9 mouse cellular contexts compared by ENCODE assay signal in the genomic region with DNA sequence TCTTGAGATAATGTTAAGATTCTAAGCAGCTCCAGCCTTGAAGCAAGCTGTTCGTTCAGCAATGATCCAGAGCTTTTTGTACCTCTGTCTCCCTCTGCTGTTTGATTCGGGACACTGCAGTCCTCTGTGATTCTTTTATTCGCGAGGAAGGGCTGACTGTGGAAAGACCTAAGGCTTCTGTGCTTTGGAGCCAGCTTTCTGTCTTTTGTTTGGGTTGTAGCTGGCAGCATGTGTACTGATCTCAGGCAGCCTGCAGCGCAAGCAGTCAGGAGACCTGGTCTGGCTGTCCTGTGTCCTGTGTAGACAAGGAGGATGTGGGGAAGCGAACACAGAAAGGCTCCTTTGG. TPM values are rescaled to one million over a fixed set of nuclear protein-coding genes. Genes with fewer than 3 reads are reported as not detected.
DNase-seq lines count a peak whose midpoint lies in the region; ATAC-seq and TF ChIP-seq lines count a peak whose summit lies in the region.
"Had no signal": no experiment of that assay in that cellular context is flagged by ENCODE, and none has a peak within 500 bp of the region (broad histone marks: within the 10 kb centered on the region; RNA-seq: fewer than 3 reads in every experiment).

No protein-coding gene starts in this region.

- no peak overlapping the region for H3K27ac ChIP-seq in forebrain, embryonic 12.5 days
- no peak overlapping the region for H3K27ac ChIP-seq in heart, postnatal 0 days (ENCODE audit: low read depth)
- H3K27ac ChIP-seq in liver, embryonic 14.5 days, result no peak overlapping the region
- no peak overlapping the region for H3K27ac ChIP-seq in neural tube, embryonic 12.5 days

- TF ChIP-seq EP300 in heart, postnatal 0 days (IDR thresholded peaks at IDR 0.05; ENCODE audit: low read depth), result no peak
- TF ChIP-seq EP300 in liver, embryonic 14.5 days (IDR thresholded peaks at IDR 0.05; ENCODE audit: low read depth), result no peak

- peaks cover 12% of the 10 kb centered on the region for H3K4me1 ChIP-seq in forebrain, embryonic 12.5 days
- H3K4me1 ChIP-seq in heart, postnatal 0 days (ENCODE audit: control insufficient read depth, insufficient read depth), result no peaks in the 10 kb centered on the region
- peaks cover 9 to 10% of the 10 kb centered on the region in 2 experiments for H3K4me1 ChIP-seq in liver, embryonic 14.5 days (replicated peaks; ENCODE audit: control insufficient read depth in 2 of 2, insufficient read depth in 2 of 2, low read length in 1 of 2)
- H3K4me1 ChIP-seq in neural tube, embryonic 12.5 days, result no peaks in the 10 kb centered on the region; the same call in 1 of the 2 replicates

- peak overlapping the region; percentile 31 for H3K4me3 ChIP-seq in forebrain, embryonic 12.5 days (replicated peaks)
- H3K4me3 ChIP-seq in heart, postnatal 0 days (ENCODE audit: low read depth, low read length), result peak overlapping the region; percentile 41
- H3K4me3 ChIP-seq in liver, embryonic 14.5 days (ENCODE audit: insufficient read depth in 1 of 2, low read depth in 2 of 2, low read length in 2 of 2), result no peak overlapping the region
- peak overlapping the region; percentile 34; the same call in 1 of the 2 replicates for H3K4me3 ChIP-seq in neural tube, embryonic 12.5 days

- DNase-seq in CD8-positive naive resting alpha-beta T cell, adult 2 months (ENCODE audit: low read depth in 2 of 2, low spot score in 2 of 2), result peak; percentile 54 to 77
- peak; percentile 79 for DNase-seq in c-Kit-positive CD71-positive TER-119-negative erythroid progenitor cells, embryonic 14.5 days (ENCODE audit: low read depth)
- DNase-seq in heart, postnatal 0 days (ENCODE audit: low spot score), result peak; percentile 61
- peak; percentile 70 to 79 for DNase-seq in kidney, postnatal 36 days
- DNase-seq in liver, embryonic 14.5 days (ENCODE audit: low read depth in 3 of 3, low spot score in 3 of 3), result peak; percentile 39 to 63 (median 44)
- peak; percentile 46 for DNase-seq in telencephalon, adult 2 months (ENCODE audit: low read depth, low spot score)

- peak; percentile 90 for TF ChIP-seq CTCF in heart, postnatal 0 days (IDR thresholded peaks at IDR 0.05; ENCODE audit: low read depth)
- TF ChIP-seq CTCF in liver, embryonic 14.5 days (IDR thresholded peaks at IDR 0.05; ENCODE audit: low read depth), result peak; percentile 83

- no peaks in the 10 kb centered on the region for H3K9me3 ChIP-seq in forebrain, embryonic 12.5 days
- no peaks in the 10 kb centered on the region for H3K9me3 ChIP-seq in heart, postnatal 0 days (replicated peaks; ENCODE audit: control insufficient read depth, low read length)
- no peaks in the 10 kb centered on the region for H3K9me3 ChIP-seq in liver, embryonic 14.5 days (ENCODE audit: control insufficient read depth, low read length)
- no peaks in the 10 kb centered on the region for H3K9me3 ChIP-seq in neural tube, embryonic 12.5 days

- peak; percentile 71 for ATAC-seq in forebrain, embryonic 12.5 days (ENCODE audit: low FRiP score)
- ATAC-seq in heart, postnatal 0 days (ENCODE audit: insufficient read depth, low read depth), result peak; percentile 71
- ATAC-seq in liver, embryonic 14.5 days (ENCODE audit: insufficient read depth), result peak; percentile 65; the same call in 1 of the 2 replicates
- peak; percentile 88 for ATAC-seq in neural tube, embryonic 12.5 days (ENCODE audit: low FRiP score, low read depth)

- peak overlapping the region; percentile 25 for H3K9ac ChIP-seq in forebrain, embryonic 12.5 days
- no peak overlapping the region; the same call in 1 of the 2 replicates for H3K9ac ChIP-seq in heart, postnatal 0 days (replicated peaks; ENCODE audit: low read depth, low read length)
- no peak overlapping the region for H3K9ac ChIP-seq in liver, embryonic 14.5 days (replicated peaks)
- H3K9ac ChIP-seq in neural tube, embryonic 12.5 days, result peak overlapping the region; percentile 41; the same call in 1 of the 2 replicates

- peaks cover 13% of the 10 kb centered on the region for H3K27me3 ChIP-seq in forebrain, embryonic 12.5 days
- no peaks in the 10 kb centered on the region for H3K27me3 ChIP-seq in heart, postnatal 0 days (ENCODE audit: control insufficient read depth, insufficient read depth, low read length)
- H3K27me3 ChIP-seq in liver, embryonic 14.5 days (ENCODE audit: control insufficient read depth, insufficient read depth, low read length), result no peaks in the 10 kb centered on the region
- peaks cover 3% of the 10 kb centered on the region; the same call in 1 of the 2 replicates for H3K27me3 ChIP-seq in neural tube, embryonic 12.5 days (replicated peaks)

- H3K4me2 ChIP-seq in forebrain, embryonic 12.5 days, result peak overlapping the region; percentile 73
- peak overlapping the region; percentile 78 for H3K4me2 ChIP-seq in heart, postnatal 0 days (ENCODE audit: low read depth, low read length)
- peak overlapping the region; percentile 78 for H3K4me2 ChIP-seq in liver, embryonic 14.5 days (ENCODE audit: low read depth)
- peak overlapping the region; percentile 91 for H3K4me2 ChIP-seq in neural tube, embryonic 12.5 days (replicated peaks)

- WGBS in forebrain, embryonic 12.5 days, result 5% methylated on average over 6 of the region's 6 CpGs
- WGBS in heart, postnatal 0 days, result 11% methylated on average over 6 of the region's 6 CpGs
- WGBS in liver, embryonic 14.5 days (ENCODE audit: insufficient replicate concordance), result 14% methylated on average over 6 of the region's 6 CpGs
- 9% methylated on average over 6 of the region's 6 CpGs for WGBS in neural tube, embryonic 12.5 days

- H3K36me3 ChIP-seq in forebrain, embryonic 12.5 days (replicated peaks), result no peaks in the 10 kb centered on the region
- H3K36me3 ChIP-seq in heart, postnatal 0 days (replicated peaks; ENCODE audit: control insufficient read depth, insufficient read depth, low read length), result no peaks in the 10 kb centered on the region
- H3K36me3 ChIP-seq in liver, embryonic 14.5 days (replicated peaks; ENCODE audit: control insufficient read depth, insufficient read depth, low read depth), result no peaks in the 10 kb centered on the region
- no peaks in the 10 kb centered on the region for H3K36me3 ChIP-seq in neural tube, embryonic 12.5 days

RNA-seq across cellular contexts. Expression of gene Esr2, which starts 19.6 kb away (rescaled TPM):
- polyA plus RNA-seq in forebrain, embryonic 12.5 days (2016; fragmentation: Nextera tagmentation; extraction: Ambion mirVana), result 0.06 and 0.13 TPM in 2 replicates
- total RNA-seq in heart, postnatal 0 days (2014; rRNA removed; ENCODE audit: low replicate concordance), result 1.2 TPM in 1 of 2 replicates, not detected in the other
- polyA plus RNA-seq in heart, postnatal 0 days (2015; fragmentation: Nextera tagmentation; extraction: Ambion mirVana), result 0.14 and 0.19 TPM in 2 replicates
- 0.01 TPM in 1 of 2 replicates, not detected in the other for polyA plus RNA-seq in liver, embryonic 14.5 days (2012; rRNA removed)
- polyA plus RNA-seq in liver, embryonic 14.5 days (2014; fragmentation: Nextera tagmentation; extraction: Ambion mirVana), result not detected in 2 replicates
- 0.13 and 0.17 TPM in 2 replicates for polyA plus RNA-seq in neural tube, embryonic 12.5 days (2016; fragmentation: Nextera tagmentation; extraction: Ambion mirVana)
- polyA plus RNA-seq: erythroblast, embryonic 14.5 days had no signal

RNA-seq across cellular contexts. Expression of gene Tex21, which starts 49.9 kb away (rescaled TPM):
- polyA plus RNA-seq in forebrain, embryonic 12.5 days (2016; fragmentation: Nextera tagmentation; extraction: Ambion mirVana), result not detected in 2 replicates
- not detected in 2 replicates for total RNA-seq in heart, postnatal 0 days (2014; rRNA removed; ENCODE audit: low replicate concordance)
- polyA plus RNA-seq in heart, postnatal 0 days (2015; fragmentation: Nextera tagmentation; extraction: Ambion mirVana), result 0.07 and 0.11 TPM in 2 replicates
- polyA plus RNA-seq in liver, embryonic 14.5 days (2012; rRNA removed), result 0.04 TPM in 1 of 2 replicates, not detected in the other
- polyA plus RNA-seq in liver, embryonic 14.5 days (2014; fragmentation: Nextera tagmentation; extraction: Ambion mirVana), result 0.14 TPM in 1 of 2 replicates, not detected in the other
- polyA plus RNA-seq in neural tube, embryonic 12.5 days (2016; fragmentation: Nextera tagmentation; extraction: Ambion mirVana), result not detected in 2 replicates
- polyA plus RNA-seq: erythroblast, embryonic 14.5 days had no signal

RNA-seq across cellular contexts. Expression of gene Mthfd1, which starts 58.4 kb away (rescaled TPM):
- polyA plus RNA-seq in forebrain, embryonic 12.5 days (2016; fragmentation: Nextera tagmentation; extraction: Ambion mirVana), result 64.0 and 67.6 TPM in 2 replicates
- 18.3 and 23.8 TPM in 2 replicates for total RNA-seq in heart, postnatal 0 days (2014; rRNA removed; ENCODE audit: low replicate concordance)
- polyA plus RNA-seq in heart, postnatal 0 days (2015; fragmentation: Nextera tagmentation; extraction: Ambion mirVana), result 20.8 and 23.8 TPM in 2 replicates
- polyA plus RNA-seq in liver, embryonic 14.5 days (2012; rRNA removed), result 37.5 and 58.5 TPM in 2 replicates
- polyA plus RNA-seq in liver, embryonic 14.5 days (2014; fragmentation: Nextera tagmentation; extraction: Ambion mirVana), result 83.5 and 92.8 TPM in 2 replicates
- polyA plus RNA-seq in neural tube, embryonic 12.5 days (2016; fragmentation: Nextera tagmentation; extraction: Ambion mirVana), result 39.9 and 40.2 TPM in 2 replicates

Comparison
In these comparisons a context has a peak if more than half of its experiments do, and no peak if none do; other contexts are left out.
1. H3K4me3 ChIP-seq: peak in forebrain, embryonic 12.5 days (single experiment), heart, postnatal 0 days (single experiment) and neural tube, embryonic 12.5 days (single experiment); none in liver, embryonic 14.5 days (0 of 2).
2. H3K9ac ChIP-seq: peak in forebrain, embryonic 12.5 days (single experiment) and neural tube, embryonic 12.5 days (single experiment); none in heart, postnatal 0 days (single experiment) and liver, embryonic 14.5 days (single experiment).
3. Peak in every context shown above with its lines, with median percentiles within 50 percentile points of each other: DNase-seq, ATAC-seq and H3K4me2 ChIP-seq.